Mouse (Mus musculus) liver, adult 10 weeks (tissue): ENCODE results near the gene Adam33. TPM values are rescaled to one million over a fixed set of nuclear protein-coding genes. Genes with fewer than 3 reads are reported as not detected.

ENCODE experiments used
- polyA plus RNA-seq: library from polyadenylated mRNA; stranded (reverse); fragments of 350-450 nt; fragmentation: Illumina TruSeq; extraction: RNeasy Lipid Tissue Mini Kit (QIAGEN cat#74804); gene quantifications from one replicate; pipeline ENCODE4 v1.2.3, GENCODE M21; 2014; ENCODE audit warnings: low read depth, low replicate concordance

Adam33 gene
- 0.45 TPM for polyA plus RNA-seq

GRCm38 (mm10) chr2:131063404-131063864 is at the start of gene Adam33:
TSS of gene Adam33 (minus strand) at chr2:131063814.

GRCm38 (mm10) chr2:131086667-131087390 is 23.2 kb upstream of the Adam33 start, which contains the start of gene Siglec1:
TSS of gene Siglec1 (minus strand) at chr2:131086765.

GRCm38 (mm10) chr2:131042988-131043387 is 20.6 kb downstream of the Adam33 start, which contains the start of gene Gfra4:
TSS of gene Gfra4 (minus strand) at chr2:131043088.

Other genes with a start within 250 kb of the Adam33 start
- 10.7 TPM for gene 4930402H24Rik, start 157.4 kb downstream of the Adam33 start, polyA plus RNA-seq
- 26.8 TPM for gene Atrn, start 157.3 kb downstream of the Adam33 start, polyA plus RNA-seq
- gene Gfra4, start 20.7 kb downstream of the Adam33 start, polyA plus RNA-seq: not detected
- 0.69 TPM for gene Siglec1, start 23.0 kb upstream of the Adam33 start, polyA plus RNA-seq
- gene Hspa12b, start 63.5 kb upstream of the Adam33 start, polyA plus RNA-seq: 0.34 TPM
- not detected for gene Gm11037, start 69.7 kb upstream of the Adam33 start, polyA plus RNA-seq
- gene 1700037H04Rik, start 96.3 kb upstream of the Adam33 start, polyA plus RNA-seq: 0.56 TPM
- gene Cenpb, start 116.3 kb upstream of the Adam33 start, polyA plus RNA-seq: 6.0 TPM
- gene Cdc25b, start 123.1 kb upstream of the Adam33 start, polyA plus RNA-seq: 0.13 TPM
- 0.45 TPM for gene Spef1, start 123.5 kb upstream of the Adam33 start, polyA plus RNA-seq
- gene Ap5s1, start 143.3 kb upstream of the Adam33 start, polyA plus RNA-seq: 3.0 TPM
- gene Mavs, start 170.2 kb upstream of the Adam33 start, polyA plus RNA-seq: 14.8 TPM
- gene Pank2, start 198.7 kb upstream of the Adam33 start, polyA plus RNA-seq: 21.2 TPM